Mouse (Mus musculus) cortical plate, adult 2 months (tissue): ENCODE results near the gene Dcaf1.

Experiments used
- CTCF ChIP-seq: fragments of 200-500 bp; IDR thresholded peaks from 2 replicates; pipeline ENCODE4 v1.5.1; 2011; ENCODE audit warnings: mild to moderate bottlenecking, control low read depth, low read length; ENCODE audit not compliant: insufficient read depth; ENCODE audit errors: extremely low read depth
- POLR2A ChIP-seq: fragments of 200-500 bp; IDR thresholded peaks from 2 replicates; pipeline ENCODE4 v1.6.1; 2011; ENCODE audit warnings: mild to moderate bottlenecking, low read length, control low read depth; ENCODE audit not compliant: insufficient read depth; ENCODE audit errors: extremely low read depth

DNA sequence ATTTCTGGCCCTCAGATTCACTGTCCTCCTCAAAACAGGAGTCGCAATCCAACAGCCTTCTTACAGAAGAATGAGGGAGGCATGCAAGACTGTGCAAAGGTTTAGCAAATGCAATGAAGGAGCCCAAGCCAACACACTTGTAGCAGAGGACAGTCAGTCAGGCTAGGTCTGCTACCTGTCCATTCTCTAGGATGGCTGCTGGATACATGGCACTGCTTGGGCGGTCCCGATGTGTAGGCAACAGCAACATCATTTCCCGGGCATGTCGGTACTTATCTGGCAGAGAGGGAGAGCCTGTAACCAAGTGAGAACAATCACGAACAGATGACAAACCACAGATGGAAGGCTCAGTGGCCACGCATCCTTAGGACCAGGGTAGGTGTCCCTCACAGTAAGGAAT, 79.9 kb downstream of the Dcaf1 start:
- no peak for TF ChIP-seq CTCF
- no peak for TF ChIP-seq POLR2A
